Mouse (Mus musculus) brain, embryonic 14.5 days (tissue): ENCODE measurements around the gene Armc8.

Source experiments
- CTCF ChIP-seq: fragments of 200-500 bp; IDR thresholded peaks from 2 replicates; pipeline ENCODE4 v1.5.1; 2012; ENCODE audit warnings: inconsistent platforms, mild to moderate bottlenecking, moderate library complexity, borderline replicate concordance; ENCODE audit not compliant: insufficient read depth, insufficient read length; ENCODE audit errors: extremely low read depth
- POLR2A ChIP-seq: fragments of 200-500 bp; IDR thresholded peaks from 2 replicates; pipeline ENCODE4 v1.6.1; 2012; ENCODE audit warnings: mild to moderate bottlenecking, inconsistent platforms, borderline replicate concordance; ENCODE audit not compliant: poor library complexity, insufficient read depth, insufficient read length, severe bottlenecking; ENCODE audit errors: extremely low read depth

DNA sequence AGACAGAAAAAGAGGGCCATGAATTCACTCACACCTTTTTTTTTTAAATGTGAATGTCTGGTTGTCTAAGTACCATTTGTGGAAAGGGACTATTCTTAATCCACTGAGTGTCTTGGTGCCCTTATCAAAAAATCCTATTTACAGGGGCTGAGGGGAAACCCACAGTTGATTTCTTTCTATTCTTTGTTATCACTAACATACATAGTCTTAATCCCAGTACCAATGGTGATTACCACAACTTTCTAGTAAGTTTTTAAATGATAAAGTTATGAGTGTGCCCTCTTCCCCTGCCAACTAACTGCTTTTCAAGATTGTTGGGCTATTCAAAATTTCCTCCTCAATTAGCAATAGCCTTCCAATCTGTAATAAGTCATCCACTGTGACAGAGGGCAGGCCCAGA lies 14.6 kb downstream of the Armc8 start:
- TF ChIP-seq CTCF (no peak), POLR2A (no peak)
